Mouse (Mus musculus): Measurements from ENCODE around the gene Ubox5.
"Not testable (repeated sequence)": the region's sequence is repeated elsewhere in the genome, so short reads cannot be mapped to it uniquely, and the experiment has no call there.

Ubox5 gene

DNA sequence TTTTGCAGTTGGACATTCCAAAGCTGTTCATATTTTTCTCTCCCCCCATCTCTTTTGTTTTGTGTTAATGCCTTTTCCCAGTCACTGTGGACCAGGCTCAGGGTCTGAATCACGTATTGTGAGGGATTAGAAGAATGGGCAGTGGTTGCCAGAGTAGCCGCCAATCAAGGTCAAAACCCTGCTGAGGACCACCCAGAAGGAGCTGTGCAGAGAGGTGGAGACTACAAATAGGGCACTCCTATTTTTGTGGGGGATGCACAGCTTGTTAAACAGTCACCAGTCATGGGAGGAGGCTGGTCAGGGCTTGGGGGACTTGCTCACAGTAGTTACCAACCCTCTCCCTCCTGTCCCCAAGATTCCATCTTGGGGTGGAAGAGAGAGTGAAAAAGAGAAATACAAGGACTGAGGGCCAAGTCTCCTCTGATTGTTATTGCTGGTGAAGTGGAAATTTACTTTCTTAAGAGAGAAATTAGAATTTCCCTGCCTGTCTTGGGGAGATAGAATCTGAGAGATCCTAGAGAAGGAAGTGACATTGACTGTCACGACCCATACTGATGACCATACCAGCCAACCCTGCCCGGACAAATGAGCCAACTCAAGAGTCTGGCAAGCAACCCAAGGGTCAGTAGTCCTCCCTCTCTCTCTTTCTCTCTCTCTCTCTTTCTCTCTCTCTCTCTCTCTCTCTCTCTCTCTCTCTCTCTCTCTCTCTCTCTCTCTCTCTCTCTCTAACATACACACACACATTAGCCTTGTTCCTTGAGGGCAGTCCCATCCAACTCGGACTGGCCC, 3.2 kb upstream of the Ubox5 start:
- no peak for DNase-seq

- no peak for DNase-seq
These were observed 2.6 kb upstream of the Ubox5 start for GRCm38 (mm10) chr2:130632416-130632815.

DNA sequence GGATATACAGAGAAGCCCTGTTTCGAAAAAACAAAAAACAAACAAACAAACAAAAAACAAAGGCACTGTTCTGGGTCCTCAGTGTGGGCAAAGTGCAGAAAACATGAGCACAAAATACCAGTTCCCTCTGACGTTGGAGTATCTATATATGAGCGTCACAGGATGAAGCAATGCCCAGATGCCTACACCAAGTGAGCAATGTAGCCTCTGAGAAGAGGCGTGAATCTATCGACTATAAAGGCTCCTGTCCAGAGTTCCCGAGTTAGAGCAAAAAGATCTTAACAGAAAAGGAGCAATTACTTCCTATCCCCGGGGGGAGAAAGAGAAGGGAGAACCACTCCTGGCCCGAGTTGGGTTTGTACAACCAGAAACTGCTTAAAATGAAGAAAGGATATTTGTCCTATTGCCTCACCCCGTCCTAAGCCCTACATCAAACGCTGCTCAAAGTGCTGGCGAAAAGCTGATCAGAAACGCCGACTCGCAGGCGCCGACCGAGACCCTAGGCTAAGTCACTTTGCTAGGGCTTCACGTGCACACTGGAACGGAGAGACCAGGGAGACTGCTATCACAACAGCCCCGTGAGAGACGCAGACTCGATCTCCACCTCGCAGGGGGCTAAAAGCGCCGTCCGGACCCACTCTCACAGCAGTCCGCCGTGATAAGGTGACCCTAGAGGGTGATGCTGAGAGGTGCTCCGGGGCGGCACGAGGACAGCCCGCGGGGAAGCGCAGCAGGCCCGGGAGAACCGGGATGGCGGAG, 579 bp downstream of the Ubox5 start:
- no peak for DNase-seq

DNA sequence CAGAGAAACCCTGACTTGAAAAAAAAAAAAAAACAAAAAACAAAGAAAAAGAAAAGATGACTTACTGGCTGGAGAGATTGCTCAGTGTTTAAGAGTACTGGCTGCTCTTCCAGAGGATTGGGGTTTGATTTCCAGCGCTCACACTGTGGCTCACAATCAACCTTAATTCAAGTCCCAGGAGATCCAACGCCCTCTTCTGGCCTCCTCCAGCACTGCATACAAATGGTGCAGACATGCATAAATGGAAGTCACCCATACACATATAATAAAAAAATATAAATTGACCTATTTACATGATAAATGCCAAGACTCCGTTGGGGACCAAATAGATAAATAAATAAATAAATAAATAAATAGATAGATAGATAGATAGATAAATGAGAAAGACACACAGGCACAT, 1.4 kb downstream of the Ubox5 start:
- peak in 1 of 2 experiments; percentile 19 for DNase-seq

DNA sequence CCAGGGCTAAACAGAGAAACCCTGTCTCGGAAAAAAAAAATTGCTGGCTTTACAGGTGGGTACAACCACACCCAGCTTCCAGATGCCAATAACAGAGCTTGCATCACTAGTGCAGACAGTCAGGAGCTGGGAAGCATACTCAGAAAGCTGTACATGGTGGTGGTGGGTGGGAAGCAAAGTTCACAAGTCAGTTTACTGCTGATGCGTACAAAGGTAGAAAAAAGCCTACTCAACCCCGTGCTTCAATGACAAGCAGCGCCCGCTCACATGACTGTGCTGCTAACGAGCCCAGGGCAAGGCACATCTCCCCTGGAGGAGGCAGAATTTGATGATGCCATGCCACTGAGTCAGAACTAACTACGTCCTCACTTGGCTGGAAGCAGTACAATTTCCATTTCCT, 10.9 kb downstream of the Ubox5 start:
- DNase-seq = no peak

GRCm38 (mm10) chr2:130613091-130613490, 16.7 kb downstream of the Ubox5 start:
- DNase-seq = peak; percentile 17 to 27

- no peak for DNase-seq
These were observed 27.6 kb downstream of the Ubox5 start for GRCm38 (mm10) chr2:130602195-130602594.

GRCm38 (mm10) chr2:130598399-130598798, 31.4 kb downstream of the Ubox5 start:
- DNase-seq = no peak

- no peak for DNase-seq
These were observed 32.2 kb downstream of the Ubox5 start for GRCm38 (mm10) chr2:130597601-130598010.

DNA sequence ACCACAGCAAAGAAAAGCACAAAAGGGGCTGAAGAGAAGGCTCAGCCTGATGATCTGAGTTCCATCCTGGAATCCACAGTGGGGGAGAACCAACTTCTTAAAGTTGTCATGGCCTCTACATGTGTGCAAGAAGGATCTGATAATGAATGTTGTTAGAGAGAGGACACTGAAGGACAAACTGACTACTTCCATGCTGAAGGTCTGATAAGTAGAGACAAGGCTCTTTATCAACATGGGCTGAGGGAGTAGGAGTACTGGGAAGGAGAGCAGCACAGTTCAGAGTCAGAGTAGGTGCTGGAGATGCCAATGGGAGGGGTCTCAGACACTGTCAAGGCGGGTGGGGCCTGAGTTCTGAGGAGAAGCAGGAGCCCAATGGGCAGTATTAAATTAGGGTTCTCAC, 34.2 kb downstream of the Ubox5 start:
- DNase-seq = no peak

- no peak for DNase-seq
These were observed 38.8 kb downstream of the Ubox5 start for GRCm38 (mm10) chr2:130591016-130591415.

- DNase-seq = no peak
These were observed 40.1 kb downstream of the Ubox5 start for GRCm38 (mm10) chr2:130589761-130590160.

GRCm38 (mm10) chr2:130589157-130589556, 40.7 kb downstream of the Ubox5 start:
- DNase-seq = no peak

GRCm38 (mm10) chr2:130588373-130588772, 41.5 kb downstream of the Ubox5 start:
- DNase-seq = no peak

DNA sequence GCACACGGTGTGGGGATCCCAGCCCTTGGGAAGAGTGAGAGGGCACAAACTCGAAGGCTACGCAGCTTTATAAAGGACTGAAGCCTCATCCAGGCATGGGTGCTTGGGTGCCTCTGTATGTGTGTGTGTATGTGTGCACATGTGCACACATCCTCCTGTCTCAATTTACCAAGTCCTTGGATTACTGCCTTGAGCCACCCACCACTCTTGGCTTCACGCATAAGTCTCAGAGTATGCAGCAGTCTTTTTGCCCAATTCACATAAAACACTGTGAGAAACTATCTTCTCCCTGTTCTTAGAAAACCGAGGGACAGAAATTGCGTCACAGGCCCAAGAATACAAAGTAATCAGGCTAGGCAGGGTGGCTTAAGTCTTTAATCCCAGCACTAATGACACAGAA, 43.8 kb downstream of the Ubox5 start:
- no peak for DNase-seq

- DNase-seq = no peak
These were observed 45.8 kb downstream of the Ubox5 start for GRCm38 (mm10) chr2:130583902-130584560.

- no peak for DNase-seq
These were observed 47.3 kb downstream of the Ubox5 start, which contains the start of gene Avp for GRCm38 (mm10) chr2:130582552-130582951. Gene Avp, minus strand, starts transcription at chr2:130582554.

- no peak for DNase-seq
These were observed 48.6 kb downstream of the Ubox5 start for GRCm38 (mm10) chr2:130581201-130581600.

DNA sequence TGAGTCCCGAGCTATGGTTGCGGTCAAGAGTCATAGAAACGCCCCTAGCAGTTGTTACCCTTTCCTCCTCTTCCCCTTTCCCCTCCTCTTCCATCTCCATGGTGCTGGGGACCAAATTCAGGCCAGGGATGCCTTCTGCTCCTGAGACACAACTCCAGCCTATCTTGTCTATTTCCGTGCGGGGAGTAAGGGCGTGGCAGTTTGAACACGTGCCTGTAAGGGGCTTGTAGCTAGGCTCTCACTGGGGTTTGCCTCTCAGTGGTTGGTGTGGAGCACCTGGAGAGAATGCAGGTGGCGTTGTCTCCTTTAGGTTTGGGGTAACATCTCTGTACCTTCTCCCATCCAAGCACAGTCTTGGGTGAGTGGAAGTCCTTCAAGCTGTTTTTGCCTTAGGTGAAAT, 50.0 kb downstream of the Ubox5 start:
- DNase-seq = no peak

DNA sequence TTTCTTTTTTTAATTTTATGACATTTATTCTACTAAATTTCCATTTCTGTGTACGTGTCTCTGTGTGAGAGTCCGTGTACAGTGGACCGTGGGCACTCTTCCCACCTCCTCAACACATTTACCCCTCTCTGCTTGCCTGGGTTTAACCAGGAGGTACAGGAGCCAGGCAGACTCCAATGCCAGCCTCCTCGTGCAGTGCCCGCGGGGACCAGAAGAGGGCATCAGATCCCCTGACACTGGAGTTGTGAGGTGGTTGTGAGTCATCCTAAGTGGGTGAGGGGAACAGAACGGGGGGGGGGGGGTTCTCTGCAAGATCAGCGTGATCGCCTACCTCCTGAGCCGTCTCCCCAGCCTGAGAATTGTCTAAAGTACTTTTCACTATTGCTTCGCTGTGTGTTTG, 51.7 kb downstream of the Ubox5 start:
- peak; percentile 70 to 74 for DNase-seq

DNA sequence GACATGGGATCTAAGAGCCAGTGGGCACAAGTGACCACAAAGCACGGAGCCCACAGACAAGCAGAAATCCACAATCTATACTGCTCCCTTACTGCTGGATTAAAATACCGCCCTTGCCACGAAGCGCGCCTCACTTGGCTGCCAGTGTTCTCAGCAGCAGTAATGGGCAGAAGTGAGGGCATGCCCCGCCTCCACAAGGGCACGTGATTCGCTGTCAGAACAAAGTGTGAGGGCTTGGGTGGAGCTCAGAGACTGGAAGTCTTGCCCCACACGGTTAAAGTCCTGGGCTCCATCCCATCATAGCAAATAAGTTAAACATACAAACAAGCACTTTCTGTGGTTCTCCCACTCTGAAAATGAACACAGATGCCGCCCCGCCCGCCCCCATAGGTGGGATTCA, 52.2 kb downstream of the Ubox5 start:
- peak; percentile 56 to 62 for DNase-seq

- DNase-seq = no peak
These were observed 52.8 kb downstream of the Ubox5 start for GRCm38 (mm10) chr2:130577021-130577420.

DNA sequence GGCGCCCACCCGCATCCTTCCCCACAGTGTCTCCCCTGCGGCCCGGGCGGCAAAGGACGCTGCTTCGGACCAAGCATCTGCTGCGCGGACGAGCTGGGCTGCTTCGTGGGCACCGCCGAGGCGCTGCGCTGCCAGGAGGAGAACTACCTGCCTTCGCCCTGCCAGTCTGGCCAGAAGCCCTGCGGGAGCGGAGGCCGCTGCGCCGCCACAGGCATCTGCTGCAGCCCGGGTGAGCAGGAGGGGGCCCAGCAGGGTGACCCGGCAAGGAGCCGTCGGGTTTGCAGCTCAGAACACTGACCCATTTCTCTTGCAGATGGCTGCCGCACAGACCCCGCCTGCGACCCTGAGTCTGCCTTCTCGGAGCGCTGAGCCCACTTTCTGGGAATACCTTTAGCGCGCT, 53.3 kb downstream of the Ubox5 start:
- not testable (repeated sequence) for DNase-seq

GRCm38 (mm10) chr2:130575873-130576272, 54.0 kb downstream of the Ubox5 start, which contains the start of gene Oxt:
Gene Oxt, plus strand, starts transcription at chr2:130576173.
- no peak for DNase-seq

Measured in thymus, postnatal 36 days (tissue).